Mouse (Mus musculus): ENCODE measurements at regions not wholly inside any gene's neighbourhood (a gene's known extent, or its start where the extent isn't known, plus 50 kb on each side); places are given as distances from the start of the nearest gene placed in this dataset.

- Histone ChIP-seq H3K27me3 (replicated peaks) (no peaks in the 10 kb centered on the region), H3K4me3 (replicated peaks) (no peak overlapping the region), H3K4me1 (replicated peaks) (no peaks in the 10 kb centered on the region), H3K4me2 (replicated peaks) (no peak overlapping the region), H3K36me3 (no peaks in the 10 kb centered on the region), H3K9ac (no peak overlapping the region), H3K27ac (no peak overlapping the region), H3K9me3 (no peaks in the 10 kb centered on the region)
- no peak for ATAC-seq
- 58% methylated on average over 2 of the region's 2 CpGs for WGBS
These were observed 373.2 kb upstream of the Cobl start for GRCm38 (mm10) chr11:12837920-12838319.

GRCm38 (mm10) chr11:12837387-12837786 is 372.6 kb upstream of the Cobl start:
- H3K27me3 ChIP-seq (replicated peaks) = no peaks in the 10 kb centered on the region
- no peak overlapping the region for H3K9ac ChIP-seq
- WGBS = 45% methylated on average over 2 of the region's 2 CpGs
- no peak for ATAC-seq
- H3K36me3 ChIP-seq = no peaks in the 10 kb centered on the region
- H3K4me3 ChIP-seq (replicated peaks) = no peak overlapping the region
- no peaks in the 10 kb centered on the region for H3K9me3 ChIP-seq
- no peaks in the 10 kb centered on the region for H3K4me1 ChIP-seq (replicated peaks)
- no peak overlapping the region for H3K4me2 ChIP-seq (replicated peaks)
- no peak overlapping the region for H3K27ac ChIP-seq

- H3K4me3 ChIP-seq (replicated peaks) = no peak overlapping the region
- H3K9ac ChIP-seq = no peak overlapping the region
- no peak overlapping the region for H3K27ac ChIP-seq
- H3K36me3 ChIP-seq = no peaks in the 10 kb centered on the region
- no peaks in the 10 kb centered on the region for H3K27me3 ChIP-seq (replicated peaks)
- no peak for ATAC-seq
- no peaks in the 10 kb centered on the region for H3K4me1 ChIP-seq (replicated peaks)
- no peaks in the 10 kb centered on the region for H3K9me3 ChIP-seq
- no peak overlapping the region for H3K4me2 ChIP-seq (replicated peaks)
These were observed 371.6 kb upstream of the Cobl start for GRCm38 (mm10) chr11:12836387-12836786.

GRCm38 (mm10) chr11:12812021-12812420 is 347.3 kb upstream of the Cobl start:
- Histone ChIP-seq H3K4me3 (replicated peaks) (no peak overlapping the region), H3K9me3 (no peaks in the 10 kb centered on the region), H3K9ac (no peak overlapping the region), H3K4me1 (replicated peaks) (0 out of 2 replicates have a peak, but pooled peaks cover 3% of the 10 kb centered on the region), H3K36me3 (no peaks in the 10 kb centered on the region), H3K4me2 (replicated peaks) (no peak overlapping the region), H3K27ac (no peak overlapping the region), H3K27me3 (replicated peaks) (no peaks in the 10 kb centered on the region)
- ATAC-seq = no peak

- Histone ChIP-seq H3K4me1 (replicated peaks) (0 out of 2 replicates have a peak, but pooled peaks cover 3% of the 10 kb centered on the region), H3K4me3 (replicated peaks) (no peak overlapping the region), H3K27ac (no peak overlapping the region), H3K36me3 (no peaks in the 10 kb centered on the region), H3K4me2 (replicated peaks) (no peak overlapping the region; the same call in 1 of the 2 replicates), H3K9ac (no peak overlapping the region), H3K27me3 (replicated peaks) (no peaks in the 10 kb centered on the region), H3K9me3 (no peaks in the 10 kb centered on the region)
- peak; percentile 93 for ATAC-seq
- 28% methylated on average over 11 of the region's 11 CpGs for WGBS
These were observed 346.5 kb upstream of the Cobl start for GRCm38 (mm10) chr11:12810949-12811881.

Data from intestine, embryonic 15.5 days (tissue).